Mouse (Mus musculus) intestine, embryonic 14.5 days (tissue): ENCODE data around the gene Slc7a4. TPM values are rescaled to one million over a fixed set of nuclear protein-coding genes. Genes with fewer than 3 reads are reported as not detected.
A peak's percentile ranks its signal among the peaks of the same experiment; 100 is the strongest.

Experiments
- ATAC-seq: fragments of 200-750 bp; cut with Nextera tagmentation; replicated peaks from 2 replicates; pipeline ENCODE4 v1.8.0; 2017; ENCODE audit warnings: low read depth, moderate number of reproducible peaks, moderate TSS enrichment, moderate library complexity; ENCODE audit not compliant: low FRiP score, low TSS enrichment
- DNase-seq: peaks from one replicate; pipeline ENCODE4 v3.0.0-alpha.2; 2018; ENCODE audit warnings: low spot score
- H3K27ac ChIP-seq: fragments of 300-500 bp; sonication (generic); 2 replicates; pipeline ENCODE4 v1.5.1; 2014; ENCODE audit warnings: low read depth, mild to moderate bottlenecking, control low read depth
- H3K27me3 ChIP-seq: fragments of 300-500 bp; sonication (generic); replicated peaks from 2 replicates; pipeline ENCODE4 v1.6.1; 2014; ENCODE audit warnings: low read length, control low read depth; ENCODE audit not compliant: control insufficient read depth, insufficient read depth
- H3K36me3 ChIP-seq: fragments of 300-500 bp; sonication (generic); 2 replicates; pipeline ENCODE4 v1.6.1; 2014; ENCODE audit warnings: low read length, control low read depth; ENCODE audit not compliant: control insufficient read depth, insufficient read depth
- H3K4me1 ChIP-seq: fragments of 300-500 bp; sonication (generic); replicated peaks from 2 replicates; pipeline ENCODE4 v1.6.1; 2014; ENCODE audit warnings: low read length, control low read depth, mixed read lengths; ENCODE audit not compliant: control insufficient read depth, insufficient read depth
- H3K4me2 ChIP-seq: fragments of 300-500 bp; sonication (generic); 2 replicates; pipeline ENCODE4 v1.6.1; 2014; ENCODE audit warnings: low read length
- H3K4me3 ChIP-seq: fragments of 300-500 bp; sonication (generic); 2 replicates; pipeline ENCODE4 v1.5.1; 2014; ENCODE audit warnings: low read depth, low read length, control low read depth, mixed read lengths
- H3K9ac ChIP-seq: fragments of 300-500 bp; sonication (generic); 2 replicates; pipeline ENCODE4 v1.6.1; 2014; ENCODE audit warnings: mild to moderate bottlenecking, low read length
- H3K9me3 ChIP-seq: fragments of 300-500 bp; sonication (generic); 2 replicates; pipeline ENCODE4 v1.6.1; 2016; ENCODE audit warnings: low read length, control low read depth; ENCODE audit not compliant: control insufficient read depth
- WGBS: fragments of 180-500 bp; shearing (Covaris S2); extraction: QIAGEN DNeasy Blood & Tissue Kit; methylation state at CpG from one replicate; pipeline ENCODE4 v1.1.7; 2014; 5-methylcytosine and 5-hydroxymethylcytosine counted together
- polyA plus RNA-seq: library from polyadenylated mRNA; unstranded; fragments of >200 nt; fragmentation: Nextera tagmentation; extraction: Ambion mirVana; gene quantifications from 2 replicates; pipeline ENCODE4 v1.2.1, GENCODE M21; 2014

Gene Slc7a4
- polyA plus RNA-seq, 1 experiment from 2014 or later, result 15.6 TPM

GRCm38 (mm10) chr16:17575870-17576824 lies 6.9 kb downstream of the Slc7a4 start:
- H3K4me3 ChIP-seq, result peak overlapping the region; percentile 53
- no peaks in the 10 kb centered on the region for H3K36me3 ChIP-seq
- DNase-seq, result peak; percentile 82
- 13% methylated on average over 44 of the region's 45 CpGs for WGBS
- peak overlapping the region; percentile 53 for H3K9ac ChIP-seq
- H3K4me1 ChIP-seq, result peaks cover 6% of the 10 kb centered on the region; the same call in 1 of the 2 replicates
- H3K27ac ChIP-seq, result no peak overlapping the region
- peak; percentile 69; the same call in 1 of the 2 replicates for ATAC-seq
- H3K9me3 ChIP-seq, result no peaks in the 10 kb centered on the region
- peak overlapping the region; percentile 91 for H3K4me2 ChIP-seq
- H3K27me3 ChIP-seq, result peaks cover 17% of the 10 kb centered on the region

GRCm38 (mm10) chr16:17566186-17566585 lies 16.8 kb downstream of the Slc7a4 start:
- peaks cover 11% of the 10 kb centered on the region; the same call in 1 of the 2 replicates for H3K4me1 ChIP-seq
- ATAC-seq (no peak), DNase-seq (no peak)
- WGBS, result 22% methylated on average over 4 of the region's 4 CpGs
- no peak overlapping the region for H3K27ac ChIP-seq
- H3K9ac ChIP-seq, result no peak overlapping the region
- H3K36me3 ChIP-seq, result no peaks in the 10 kb centered on the region
- no peak overlapping the region for H3K4me3 ChIP-seq
- H3K9me3 ChIP-seq, result no peaks in the 10 kb centered on the region
- no peaks in the 10 kb centered on the region for H3K27me3 ChIP-seq
- no peak overlapping the region for H3K4me2 ChIP-seq

GRCm38 (mm10) chr16:17564771-17565170 lies 18.2 kb downstream of the Slc7a4 start:
- Histone ChIP-seq H3K27me3 (no peaks in the 10 kb centered on the region), H3K36me3 (no peaks in the 10 kb centered on the region), H3K9ac (no peak overlapping the region), H3K4me3 (no peak overlapping the region), H3K4me2 (no peak overlapping the region), H3K9me3 (no peaks in the 10 kb centered on the region), H3K27ac (no peak overlapping the region), H3K4me1 (peaks cover 20% of the 10 kb centered on the region)
- ATAC-seq, result no peak
- 49% methylated on average over 3 of the region's 3 CpGs for WGBS
- no peak for DNase-seq

- DNase-seq, result no peak
- WGBS, result 35% methylated on average over 2 of the region's 2 CpGs
- Histone ChIP-seq H3K4me1 (peaks cover 20% of the 10 kb centered on the region), H3K27ac (no peak overlapping the region), H3K36me3 (no peaks in the 10 kb centered on the region), H3K4me2 (no peak overlapping the region), H3K4me3 (no peak overlapping the region), H3K27me3 (no peaks in the 10 kb centered on the region), H3K9me3 (no peaks in the 10 kb centered on the region), H3K9ac (no peak overlapping the region)
- no peak for ATAC-seq
These were observed 18.8 kb downstream of the Slc7a4 start for GRCm38 (mm10) chr16:17564221-17564620.

- Histone ChIP-seq H3K4me2 (no peak overlapping the region), H3K36me3 (no peaks in the 10 kb centered on the region), H3K9ac (no peak overlapping the region), H3K4me3 (no peak overlapping the region), H3K4me1 (peaks cover 26% of the 10 kb centered on the region), H3K27me3 (no peaks in the 10 kb centered on the region), H3K27ac (no peak overlapping the region), H3K9me3 (no peaks in the 10 kb centered on the region)
- ATAC-seq, result no peak
- no peak for DNase-seq
- 32% methylated on average over 1 of the region's 1 CpGs for WGBS
These were observed 19.4 kb downstream of the Slc7a4 start for GRCm38 (mm10) chr16:17563580-17563979.

DNA sequence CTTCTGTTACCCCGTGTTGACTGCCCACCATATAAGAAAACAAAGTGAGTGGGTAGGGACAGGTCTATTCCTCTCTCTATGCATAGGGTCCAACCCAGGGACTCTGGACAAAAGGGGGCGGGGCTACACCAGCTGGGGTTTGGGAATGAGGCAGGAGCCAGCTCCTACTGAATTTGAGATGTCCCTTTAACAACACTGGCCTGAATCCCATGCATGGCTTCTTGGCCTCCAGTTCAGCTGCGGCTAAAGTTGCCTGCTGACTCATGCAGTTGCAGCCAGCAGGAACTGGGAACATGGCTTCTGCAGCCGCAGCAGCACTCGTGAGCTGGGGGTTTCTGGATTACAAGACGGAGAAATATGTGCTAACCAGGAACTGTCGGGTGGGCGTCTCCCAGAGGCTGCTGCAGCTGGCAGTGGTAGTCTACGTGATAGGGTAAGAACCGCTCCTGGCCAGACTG lies 21.2 kb downstream of the Slc7a4 start, which contains the start of gene P2rx6:
Gene P2rx6, plus strand, starts transcription at position 135 of the 458 bp plus-strand sequence.
- ATAC-seq (peak; percentile 58), DNase-seq (peak; percentile 81)
- Histone ChIP-seq H3K9ac (peak within 1 kb of the TSS; percentile 29), H3K27me3 (no peaks in the 10 kb centered on the region), H3K36me3 (no peaks in the 10 kb centered on the region), H3K9me3 (no peaks in the 10 kb centered on the region), H3K4me2 (peak within 1 kb of the TSS; percentile 57), H3K4me1 (peaks cover 32% of the 10 kb centered on the region), H3K27ac (peak within 1 kb of the TSS; percentile 82), H3K4me3 (peak within 1 kb of the TSS; percentile 27)
- 3% methylated on average over 10 of the region's 10 CpGs for WGBS

DNA sequence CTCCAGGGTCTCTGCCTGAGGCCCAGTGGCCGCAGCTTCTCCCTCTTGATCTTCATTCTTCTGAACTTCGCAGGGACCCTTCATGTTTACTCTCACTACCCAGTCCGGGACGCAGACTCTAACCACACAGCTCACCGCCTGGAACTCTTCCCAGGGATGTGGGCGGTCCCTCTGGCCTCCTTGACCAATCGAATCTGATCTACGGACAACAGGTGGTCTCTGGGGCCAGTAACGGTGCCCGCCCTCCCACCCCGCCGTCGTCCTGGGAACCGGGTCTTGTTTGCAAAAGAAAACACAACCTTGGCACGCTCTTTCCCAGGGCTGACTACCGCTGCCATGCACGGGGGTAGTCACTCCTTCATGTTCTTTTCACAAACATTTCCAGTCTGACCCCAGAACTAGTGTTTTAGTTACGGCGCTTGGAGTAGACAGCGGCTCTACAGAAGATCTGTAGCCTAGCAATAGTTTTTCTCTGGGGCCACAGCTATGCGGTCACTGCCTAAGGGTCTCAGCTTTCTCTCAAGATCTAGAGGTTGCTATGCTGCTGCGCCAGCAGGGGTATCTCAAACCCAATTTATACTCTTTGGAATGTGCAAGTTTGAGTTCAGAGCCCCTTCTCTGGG lies 21.8 kb downstream of the Slc7a4 start, which contains the start of gene Lrrc74b:
Gene Lrrc74b, minus strand, starts transcription at position 120 of the 623 bp plus-strand sequence.
- Histone ChIP-seq H3K27ac (peak within 1 kb of the TSS; percentile 82), H3K9me3 (no peaks in the 10 kb centered on the region), H3K4me1 (peaks cover 32% of the 10 kb centered on the region), H3K36me3 (no peaks in the 10 kb centered on the region), H3K9ac (peak within 1 kb of the TSS; percentile 29), H3K27me3 (no peaks in the 10 kb centered on the region), H3K4me2 (peak within 1 kb of the TSS; percentile 57), H3K4me3 (peak within 1 kb of the TSS; percentile 27)
- peak; percentile 80 for ATAC-seq
- peak; percentile 85 for DNase-seq
- 1% methylated on average over 22 of the region's 22 CpGs for WGBS

- no peaks in the 10 kb centered on the region for H3K36me3 ChIP-seq
- DNase-seq (no peak), ATAC-seq (no peak)
- no peak overlapping the region for H3K27ac ChIP-seq
- H3K4me2 ChIP-seq, result peak overlapping the region; percentile 32
- no peaks in the 10 kb centered on the region for H3K9me3 ChIP-seq
- no peak overlapping the region for H3K4me3 ChIP-seq
- WGBS, result 74% methylated on average over 9 of the region's 9 CpGs
- no peak overlapping the region for H3K9ac ChIP-seq
- no peaks in the 10 kb centered on the region for H3K27me3 ChIP-seq
- H3K4me1 ChIP-seq, result peaks cover 42% of the 10 kb centered on the region
These were observed 23.5 kb downstream of the Slc7a4 start for GRCm38 (mm10) chr16:17559396-17560027.
